Mouse (Mus musculus) myocyte (in vitro differentiated cells): ENCODE data around the gene Pvalb.

Experiments used
- CEBPB ChIP-seq: IDR thresholded peaks from 2 replicates; pipeline ENCODE4 v1.6.1; 2011; ENCODE audit warnings: mild to moderate bottlenecking, moderate library complexity; ENCODE audit not compliant: poor library complexity, insufficient read depth, severe bottlenecking
- MAX ChIP-seq: IDR thresholded peaks from one replicate; pipeline ENCODE4 v1.6.1; 2011; ENCODE audit warnings: low read depth, mild to moderate bottlenecking, control low read depth
- MYOD1 ChIP-seq, 3 experiments: IDR thresholded peaks; one replicate each; pipeline ENCODE4 v1.6.1; 2011; ENCODE audit warnings: control low read depth in 2 of 3, low read depth in 2 of 3, mild to moderate bottlenecking in 2 of 3, moderate library complexity in 1 of 3; ENCODE audit not compliant: insufficient read length in 2 of 3, control insufficient read depth in 1 of 3
- POLR2A ChIP-seq: IDR thresholded peaks from one replicate; pipeline ENCODE4 v1.6.1; 2011; ENCODE audit warnings: low read depth, mild to moderate bottlenecking, control low read depth, moderate library complexity; ENCODE audit not compliant: insufficient read length
- REST ChIP-seq: IDR thresholded peaks from one replicate; pipeline ENCODE4 v1.6.1; 2011; ENCODE audit warnings: mild to moderate bottlenecking, control low read depth, moderate library complexity; ENCODE audit not compliant: insufficient read depth, insufficient read length
- SRF ChIP-seq: IDR thresholded peaks from one replicate; pipeline ENCODE4 v1.6.1; 2011; ENCODE audit warnings: low read depth; ENCODE audit not compliant: control insufficient read depth, insufficient read length
- TCF12 ChIP-seq: IDR thresholded peaks from one replicate; pipeline ENCODE4 v1.6.1; 2011; ENCODE audit warnings: mild to moderate bottlenecking, control low read depth; ENCODE audit not compliant: poor library complexity, insufficient read depth, severe bottlenecking
- USF1 ChIP-seq: IDR thresholded peaks from one replicate; pipeline ENCODE4 v1.6.1; 2011; ENCODE audit warnings: low read depth, mild to moderate bottlenecking, control low read depth, moderate library complexity

GRCm38 (mm10) chr15:78185609-78186008, 20.6 kb downstream of the Pvalb start:
- TF ChIP-seq SRF (no peak), POLR2A (no peak), USF1 (no peak), MAX (no peak), TCF12 (no peak), MYOD1 (IDR thresholded peaks at IDR 0.05; ENCODE audit: control insufficient read depth in 1 of 3, insufficient read length in 2 of 3, low read depth in 2 of 3) (no peak), CEBPB (no peak), REST (no peak)
